Mouse (Mus musculus) kidney, postnatal 36 days (tissue): Measurements from ENCODE around the gene Mybl2.

ENCODE experiments used
- DNase-seq, 2 experiments: peaks; one replicate each; pipeline ENCODE4 v3.0.0; 2021 to 2022; ENCODE audit warnings: mixed read lengths in 2 of 2

Mybl2 gene

GRCm38 (mm10) chr2:163120626-163121352 lies 66.3 kb downstream of the Mybl2 start:
- no peak for DNase-seq

GRCm38 (mm10) chr2:163121353-163121660 lies 66.8 kb downstream of the Mybl2 start:
- DNase-seq: no peak

DNA sequence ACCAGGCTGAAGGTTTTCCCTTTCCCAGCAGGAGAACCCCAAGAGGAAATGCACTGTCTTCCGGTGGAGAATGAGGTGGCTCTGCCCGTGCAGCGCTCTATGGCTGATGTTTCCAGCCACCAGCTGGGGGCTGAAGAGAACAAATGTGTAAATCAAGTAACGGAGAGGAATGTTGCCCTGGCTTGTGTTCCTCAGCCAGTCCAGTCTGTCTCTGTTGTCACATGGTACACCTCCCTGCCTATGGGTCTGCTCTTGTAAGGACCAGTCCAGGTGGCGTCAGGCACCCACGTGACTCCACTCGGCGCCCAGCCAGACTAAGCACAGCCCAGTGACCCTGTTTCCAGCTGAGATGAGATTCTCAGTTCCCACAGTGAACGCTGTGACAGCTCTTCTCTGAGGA lies 67.8 kb downstream of the Mybl2 start:
- peak; percentile 77 to 79 for DNase-seq

DNA sequence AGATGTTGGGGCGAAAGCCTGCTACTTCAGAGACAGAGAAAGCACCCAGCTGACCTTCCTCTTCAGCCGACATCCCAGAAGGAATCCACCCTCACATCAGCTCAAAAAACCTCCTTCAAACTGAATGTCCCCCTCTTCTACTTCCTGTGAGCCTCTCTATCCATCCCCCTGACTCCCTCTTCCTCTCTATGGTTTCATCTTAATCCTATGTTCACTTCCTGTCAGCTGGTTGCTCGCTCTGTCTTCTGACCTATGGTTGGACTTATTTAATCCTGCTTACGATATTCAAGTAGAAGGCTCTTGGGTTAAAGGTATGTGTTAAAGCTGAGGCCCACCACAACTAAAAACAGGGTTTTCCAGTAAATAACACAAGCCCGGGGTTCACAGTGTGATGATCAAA lies 69.0 kb downstream of the Mybl2 start:
- no peak for DNase-seq

GRCm38 (mm10) chr2:163130837-163131236 lies 76.3 kb downstream of the Mybl2 start:
- no peak for DNase-seq

DNA sequence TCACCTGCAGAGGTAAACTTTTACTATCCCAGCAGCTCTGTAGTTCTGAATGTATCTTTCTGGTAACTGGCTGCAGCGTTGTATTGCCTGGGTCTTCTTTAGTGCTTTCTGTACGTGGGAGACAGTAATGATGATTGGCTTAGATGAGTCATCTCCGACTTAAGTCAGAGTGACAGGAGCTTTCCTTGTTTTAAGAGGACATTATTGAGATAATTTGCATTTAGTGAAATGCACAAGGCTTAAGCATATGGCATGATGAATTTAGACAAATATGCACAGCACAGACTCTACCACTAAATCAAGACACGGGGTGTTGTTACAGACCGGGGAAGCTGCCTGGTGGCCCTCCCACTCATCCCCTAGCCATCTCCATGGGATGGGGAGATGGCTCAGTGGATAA lies 77.8 kb downstream of the Mybl2 start:
- no peak for DNase-seq
